Mouse (Mus musculus) myocyte (in vitro differentiated cells): Measurements from ENCODE around the gene Ino80b. TPM values are rescaled to one million over a fixed set of nuclear protein-coding genes. Genes with fewer than 3 reads are reported as not detected.
A peak's percentile ranks its signal among the peaks of the same experiment; 100 is the strongest.

ENCODE experiments used
- H3K27me3 ChIP-seq: one replicate; pipeline ENCODE4 v1.6.1; 2011; ENCODE audit not compliant: control insufficient read depth, insufficient read depth, insufficient read length
- H3K36me3 ChIP-seq: one replicate; pipeline ENCODE4 v1.6.1; 2011; ENCODE audit not compliant: control insufficient read depth, insufficient read depth
- H3K4me2 ChIP-seq: one replicate; pipeline ENCODE4 v1.6.1; 2011; ENCODE audit warnings: low read depth, control low read depth
- H3K4me3 ChIP-seq: one replicate; pipeline ENCODE4 v1.5.1; 2011; ENCODE audit warnings: mild to moderate bottlenecking, control low read depth, moderate library complexity
- H3K79me2 ChIP-seq: one replicate; pipeline ENCODE4 v1.6.1; 2011; ENCODE audit not compliant: control insufficient read depth, insufficient read depth
- H3ac ChIP-seq: one replicate; pipeline ENCODE4 v1.6.1; 2011; ENCODE audit not compliant: control insufficient read depth, insufficient read length
- CEBPB ChIP-seq: IDR thresholded peaks from 2 replicates; pipeline ENCODE4 v1.6.1; 2011; ENCODE audit warnings: mild to moderate bottlenecking, moderate library complexity; ENCODE audit not compliant: poor library complexity, insufficient read depth, severe bottlenecking
- E2F4 ChIP-seq: IDR thresholded peaks from one replicate; pipeline ENCODE4 v1.6.1; 2011; ENCODE audit warnings: mild to moderate bottlenecking, control low read depth, moderate library complexity; ENCODE audit not compliant: insufficient read depth
- MAX ChIP-seq: IDR thresholded peaks from one replicate; pipeline ENCODE4 v1.6.1; 2011; ENCODE audit warnings: low read depth, mild to moderate bottlenecking, control low read depth
- MYOD1 ChIP-seq, 3 experiments: IDR thresholded peaks; one replicate each; pipeline ENCODE4 v1.6.1; 2011; ENCODE audit warnings: control low read depth in 2 of 3, low read depth in 2 of 3, mild to moderate bottlenecking in 2 of 3, moderate library complexity in 1 of 3; ENCODE audit not compliant: insufficient read length in 2 of 3, control insufficient read depth in 1 of 3
- MYOG ChIP-seq, 3 experiments: IDR thresholded peaks; one replicate each; pipeline ENCODE4 v1.6.1; 2011; ENCODE audit warnings: control low read depth in 2 of 3, low read depth in 2 of 3, mild to moderate bottlenecking in 2 of 3; ENCODE audit not compliant: insufficient read length in 2 of 3, control insufficient read depth in 1 of 3, insufficient read depth in 1 of 3
- POLR2A ChIP-seq: IDR thresholded peaks from one replicate; pipeline ENCODE4 v1.6.1; 2011; ENCODE audit warnings: low read depth, mild to moderate bottlenecking, control low read depth, moderate library complexity; ENCODE audit not compliant: insufficient read length
- POLR2AphosphoS2 ChIP-seq: IDR thresholded peaks from one replicate; pipeline ENCODE4 v1.6.1; 2011; ENCODE audit warnings: low read depth, control low read depth; ENCODE audit not compliant: insufficient read length
- REST ChIP-seq: IDR thresholded peaks from one replicate; pipeline ENCODE4 v1.6.1; 2011; ENCODE audit warnings: mild to moderate bottlenecking, control low read depth, moderate library complexity; ENCODE audit not compliant: insufficient read depth, insufficient read length
- SRF ChIP-seq: IDR thresholded peaks from one replicate; pipeline ENCODE4 v1.6.1; 2011; ENCODE audit warnings: low read depth; ENCODE audit not compliant: control insufficient read depth, insufficient read length
- TCF12 ChIP-seq: IDR thresholded peaks from one replicate; pipeline ENCODE4 v1.6.1; 2011; ENCODE audit warnings: mild to moderate bottlenecking, control low read depth; ENCODE audit not compliant: poor library complexity, insufficient read depth, severe bottlenecking
- TCF3 ChIP-seq: IDR thresholded peaks from one replicate; pipeline ENCODE4 v1.6.1; 2011; ENCODE audit warnings: low read depth, control low read depth; ENCODE audit not compliant: insufficient read length
- USF1 ChIP-seq: IDR thresholded peaks from one replicate; pipeline ENCODE4 v1.6.1; 2011; ENCODE audit warnings: low read depth, mild to moderate bottlenecking, control low read depth, moderate library complexity
- polyA plus RNA-seq: library from polyadenylated mRNA; unstranded; fragments of >200 nt; fragmentation: generic; extraction: Trizol; gene quantifications from one replicate; pipeline ENCODE4 v1.2.1, GENCODE M21; 2012; ENCODE audit warnings: missing spikeins

The Ino80b gene
- polyA plus RNA-seq, 1 experiment: 38.3 TPM

GRCm38 (mm10) chr6:83121863-83122710, 3.1 kb downstream of the Ino80b start:
- no peak for TF ChIP-seq TCF3
- TF ChIP-seq TCF12: no peak
- TF ChIP-seq CEBPB: no peak
- TF ChIP-seq POLR2A: no peak
- TF ChIP-seq MYOG (IDR thresholded peaks at IDR 0.05; ENCODE audit: control insufficient read depth in 1 of 3, insufficient read depth in 1 of 3, insufficient read length in 2 of 3, low read depth in 2 of 3): no peak
- no peak for TF ChIP-seq MAX
- peak overlapping the region; percentile 85 for H3K4me2 ChIP-seq
- H3K27me3 ChIP-seq: no peaks in the 10 kb centered on the region
- H3K36me3 ChIP-seq: no peaks in the 10 kb centered on the region
- peak overlapping the region; percentile 59 for H3K4me3 ChIP-seq
- peak overlapping the region; percentile 29 for H3ac ChIP-seq
- peaks cover 16% of the 10 kb centered on the region for H3K79me2 ChIP-seq

- no peaks in the 10 kb centered on the region for H3K36me3 ChIP-seq
- H3K4me2 ChIP-seq: peak within 1 kb of the TSS; percentile 100
- H3ac ChIP-seq: peak within 1 kb of the TSS; percentile 29
- TF ChIP-seq CEBPB (no peak), TCF3 (no peak), POLR2A (peak; percentile 92), REST (no peak), USF1 (no peak), SRF (no peak), MYOD1 (IDR thresholded peaks at IDR 0.05; ENCODE audit: control insufficient read depth in 1 of 3, insufficient read length in 2 of 3, low read depth in 2 of 3) (peak in 1 of 3 experiments; percentile 12), TCF12 (no peak), POLR2AphosphoS2 (peak; percentile 97), E2F4 (no peak), MAX (no peak), MYOG (IDR thresholded peaks at IDR 0.05; ENCODE audit: control insufficient read depth in 1 of 3, insufficient read depth in 1 of 3, insufficient read length in 2 of 3, low read depth in 2 of 3) (peak in 1 of 3 experiments; percentile 41)
- H3K4me3 ChIP-seq: peak within 1 kb of the TSS; percentile 59
- H3K79me2 ChIP-seq: peaks cover 25% of the 10 kb centered on the region
- H3K27me3 ChIP-seq: no peaks in the 10 kb centered on the region
Observed at GRCm38 (mm10) chr6:83120930-83121862, 4.0 kb downstream of the Ino80b start, which contains the start of gene Wbp1. TSS of gene Wbp1 (minus strand) at chr6:83121559.

GRCm38 (mm10) chr6:83119734-83120051, 5.5 kb downstream of the Ino80b start:
- Histone ChIP-seq H3K4me2 (peak overlapping the region; percentile 100), H3K79me2 (peaks cover 30% of the 10 kb centered on the region), H3K4me3 (peak overlapping the region; percentile 59), H3ac (no peak overlapping the region), H3K27me3 (no peaks in the 10 kb centered on the region), H3K36me3 (no peaks in the 10 kb centered on the region)
- TF ChIP-seq MAX: no peak
- peak; percentile 21 for TF ChIP-seq POLR2AphosphoS2
- peak; percentile 9 for TF ChIP-seq POLR2A

GRCm38 (mm10) chr6:83118825-83119733, 6.2 kb downstream of the Ino80b start:
- Histone ChIP-seq H3K36me3 (no peaks in the 10 kb centered on the region), H3K79me2 (peaks cover 30% of the 10 kb centered on the region), H3K27me3 (no peaks in the 10 kb centered on the region), H3K4me2 (peak overlapping the region; percentile 100), H3K4me3 (no peak overlapping the region), H3ac (no peak overlapping the region)
- TF ChIP-seq CEBPB: no peak
- TF ChIP-seq E2F4: no peak
- peak; percentile 1 for TF ChIP-seq POLR2A
- TF ChIP-seq SRF: no peak
- TF ChIP-seq USF1: no peak
- TF ChIP-seq POLR2AphosphoS2: no peak
- no peak for TF ChIP-seq MYOD1 (IDR thresholded peaks at IDR 0.05; ENCODE audit: control insufficient read depth in 1 of 3, insufficient read length in 2 of 3, low read depth in 2 of 3)
- no peak for TF ChIP-seq MAX
- TF ChIP-seq REST: no peak
